Mouse (Mus musculus): Measurements from ENCODE around the gene BC034090.
A peak's percentile ranks its signal among the peaks of the same experiment; 100 is the strongest.
"Not testable (repeated sequence)": the region's sequence is repeated elsewhere in the genome, so short reads cannot be mapped to it uniquely, and the experiment has no call there.

Gene BC034090

GRCm38 (mm10) chr1:155178192-155178924 lies 65.9 kb downstream of the BC034090 start:
- no peak for DNase-seq

- DNase-seq, result no peak
These were observed 69.8 kb downstream of the BC034090 start for GRCm38 (mm10) chr1:155174424-155174823.

- not testable (repeated sequence) for DNase-seq
These were observed 70.6 kb downstream of the BC034090 start for GRCm38 (mm10) chr1:155173644-155174016.

GRCm38 (mm10) chr1:155172895-155173643 lies 71.2 kb downstream of the BC034090 start:
- DNase-seq, result no peak

GRCm38 (mm10) chr1:155169935-155170334 lies 74.3 kb downstream of the BC034090 start:
- no peak for DNase-seq

GRCm38 (mm10) chr1:155167453-155167852 lies 76.8 kb downstream of the BC034090 start:
- peak; percentile 11 for DNase-seq
